In the genomic region with DNA sequence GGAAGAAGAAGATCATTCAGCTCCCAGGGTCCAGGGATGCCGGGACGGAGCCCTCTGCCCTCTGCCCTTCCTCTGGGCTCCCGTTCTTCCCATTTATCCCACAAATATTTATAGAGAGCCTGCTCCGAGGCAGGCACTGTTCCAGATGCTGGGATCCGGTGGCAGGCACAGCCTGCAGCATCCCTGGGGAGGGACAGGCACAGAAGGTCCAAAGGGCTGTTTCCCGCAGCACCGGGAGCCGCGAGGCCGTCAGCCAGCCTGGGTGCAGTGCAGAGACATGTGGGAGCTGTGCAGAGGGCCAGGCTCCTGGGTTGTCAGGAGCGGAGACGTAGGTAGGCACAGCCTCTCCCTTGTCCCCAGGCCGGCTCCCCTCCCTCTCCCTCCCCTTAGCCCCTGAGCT, we compare ENCODE assay signal across 9 mouse cellular contexts. TPM values are rescaled to one million over a fixed set of nuclear protein-coding genes. Genes with fewer than 3 reads are reported as not detected.
DNase-seq lines count a peak whose midpoint lies in the region; ATAC-seq and TF ChIP-seq lines count a peak whose summit lies in the region.
"Had no signal": no experiment of that assay in that cellular context is flagged by ENCODE, and none has a peak within 500 bp of the region (broad histone marks: within the 10 kb centered on the region; RNA-seq: fewer than 3 reads in every experiment).

No protein-coding gene starts in this region.

- peak overlapping the region; percentile 72 for H3K4me2 ChIP-seq in forebrain, embryonic 16.5 days (ENCODE audit: low read length)
- H3K4me2 ChIP-seq in myocyte (ENCODE audit: low read depth): peak overlapping the region; percentile 75

- no peak overlapping the region for H3K27ac ChIP-seq in forebrain, embryonic 16.5 days (ENCODE audit: low read length)

- TF ChIP-seq POLR2A in myocyte (IDR thresholded peaks at IDR 0.05; ENCODE audit: insufficient read length, low read depth): no peak

- no peak for ATAC-seq in forebrain, embryonic 16.5 days

- H3K36me3 ChIP-seq in forebrain, embryonic 16.5 days (ENCODE audit: control insufficient read depth, insufficient read depth): no peaks in the 10 kb centered on the region
- no peaks in the 10 kb centered on the region for H3K36me3 ChIP-seq in myocyte (ENCODE audit: control insufficient read depth, insufficient read depth)

- H3K9ac ChIP-seq in forebrain, embryonic 16.5 days (replicated peaks; ENCODE audit: low read depth, low read length): peak overlapping the region; percentile 44

- H3K79me2 ChIP-seq in myocyte (ENCODE audit: control insufficient read depth, insufficient read depth): peaks cover 50% of the 10 kb centered on the region

- H3ac ChIP-seq in myocyte (ENCODE audit: control insufficient read depth, insufficient read length): no peak overlapping the region

- WGBS in forebrain, embryonic 16.5 days: 33% methylated on average over 13 of the region's 13 CpGs

- H3K9me3 ChIP-seq in forebrain, embryonic 16.5 days (ENCODE audit: control insufficient read depth, low read length): no peaks in the 10 kb centered on the region

- peaks cover 60% of the 10 kb centered on the region for H3K4me1 ChIP-seq in forebrain, embryonic 16.5 days (replicated peaks; ENCODE audit: control insufficient read depth, insufficient read depth, low read length)

- H3K4me3 ChIP-seq in forebrain, embryonic 16.5 days (replicated peaks; ENCODE audit: low read length): peak overlapping the region; percentile 30
- peak overlapping the region; percentile 28 for H3K4me3 ChIP-seq in myocyte

- H3K27me3 ChIP-seq in forebrain, embryonic 16.5 days (replicated peaks; ENCODE audit: control insufficient read depth, insufficient read depth, low read length): no peaks in the 10 kb centered on the region
- H3K27me3 ChIP-seq in myocyte (ENCODE audit: control insufficient read depth, insufficient read depth, insufficient read length): no peaks in the 10 kb centered on the region

- intact Hi-C loops in left cerebral cortex, postnatal 10 days (cut with DNase I): no loop called here

- DNase-seq in kidney, adult 18-20 months: peak; percentile 40
- DNase-seq in kidney, postnatal 4 days: no peak
- peak; percentile 47 for DNase-seq in kidney, postnatal 10 days
- DNase-seq in left cerebral cortex, postnatal 10 days (ENCODE audit: extremely low spot score in 1 of 2, low spot score in 2 of 2): no peak
- no peak for DNase-seq in gastrocnemius, postnatal 10 days
- DNase-seq in spleen, postnatal 10 days (ENCODE audit: low spot score in 2 of 2): no peak
- DNase-seq: cerebellum, postnatal 36 days had no signal

TF ChIP-seq in myocyte, 11 proteins besides CTCF, POLR2A, EP300 and RAD21:
- no peak for TF ChIP-seq E2F4 (IDR thresholded peaks at IDR 0.05; ENCODE audit: insufficient read depth)
- TF ChIP-seq POLR2AphosphoS2 (IDR thresholded peaks at IDR 0.05; ENCODE audit: insufficient read length, low read depth): no peak
- no peak for TF ChIP-seq USF1 (IDR thresholded peaks at IDR 0.05; ENCODE audit: low read depth)
- no peak for TF ChIP-seq MYOD1 (IDR thresholded peaks at IDR 0.05; ENCODE audit: control insufficient read depth in 1 of 3, insufficient read length in 2 of 3, low read depth in 2 of 3)
- no peak for TF ChIP-seq MAX (IDR thresholded peaks at IDR 0.05; ENCODE audit: low read depth)
- TF ChIP-seq TCF3 (IDR thresholded peaks at IDR 0.05; ENCODE audit: insufficient read length, low read depth): no peak
- TF ChIP-seq MYOG (IDR thresholded peaks at IDR 0.05; ENCODE audit: control insufficient read depth in 1 of 3, insufficient read depth in 1 of 3, insufficient read length in 2 of 3, low read depth in 2 of 3): no peak
- TF ChIP-seq TCF12 (IDR thresholded peaks at IDR 0.05; ENCODE audit: insufficient read depth, poor library complexity, severe bottlenecking): no peak
- no peak for TF ChIP-seq REST (IDR thresholded peaks at IDR 0.05; ENCODE audit: insufficient read depth, insufficient read length)
- no peak for TF ChIP-seq SRF (IDR thresholded peaks at IDR 0.05; ENCODE audit: control insufficient read depth, insufficient read length, low read depth)
- no peak for TF ChIP-seq CEBPB (IDR thresholded peaks at IDR 0.05; ENCODE audit: insufficient read depth, poor library complexity, severe bottlenecking)

RNA-seq across cellular contexts. Expression of a gene that starts 4.7 kb away (rescaled TPM):
- polyA plus RNA-seq in forebrain, embryonic 16.5 days (2015; fragmentation: Nextera tagmentation; extraction: Ambion mirVana): 26.9 and 34.9 TPM in 2 replicates
- 14.7 TPM for polyA plus RNA-seq in myocyte (2012; fragmentation: generic; extraction: Trizol)
- total RNA-seq in left cerebral cortex, postnatal 10 days (2021): 10 to 100 TPM; 41.7 to 45.3 TPM
- total RNA-seq in gastrocnemius, postnatal 10 days (2021): 10 to 100 TPM; 25.5 to 38.6 TPM

RNA-seq across cellular contexts. Expression of a gene that starts 55.6 kb away (rescaled TPM):
- 1.3 and 1.8 TPM in 2 replicates for polyA plus RNA-seq in forebrain, embryonic 16.5 days (2015; fragmentation: Nextera tagmentation; extraction: Ambion mirVana)
- polyA plus RNA-seq in myocyte (2012; fragmentation: generic; extraction: Trizol): not detected
- under 1 TPM; 0.39 to 0.61 TPM for total RNA-seq in left cerebral cortex, postnatal 10 days (2021)
- not detected for total RNA-seq in gastrocnemius, postnatal 10 days (2021)

Comparison
In these comparisons a context has a peak if more than half of its experiments do, and no peak if none do; other contexts are left out.
1. DNase-seq: peak in kidney, adult 18-20 months (single experiment) and kidney, postnatal 10 days (single experiment); none in kidney, postnatal 4 days (0 of 2), left cerebral cortex, postnatal 10 days (0 of 2), gastrocnemius, postnatal 10 days (single experiment) and spleen, postnatal 10 days (0 of 2).